Comparison of ENCODE assay signal across 8 mouse cellular contexts in the genomic region with DNA sequence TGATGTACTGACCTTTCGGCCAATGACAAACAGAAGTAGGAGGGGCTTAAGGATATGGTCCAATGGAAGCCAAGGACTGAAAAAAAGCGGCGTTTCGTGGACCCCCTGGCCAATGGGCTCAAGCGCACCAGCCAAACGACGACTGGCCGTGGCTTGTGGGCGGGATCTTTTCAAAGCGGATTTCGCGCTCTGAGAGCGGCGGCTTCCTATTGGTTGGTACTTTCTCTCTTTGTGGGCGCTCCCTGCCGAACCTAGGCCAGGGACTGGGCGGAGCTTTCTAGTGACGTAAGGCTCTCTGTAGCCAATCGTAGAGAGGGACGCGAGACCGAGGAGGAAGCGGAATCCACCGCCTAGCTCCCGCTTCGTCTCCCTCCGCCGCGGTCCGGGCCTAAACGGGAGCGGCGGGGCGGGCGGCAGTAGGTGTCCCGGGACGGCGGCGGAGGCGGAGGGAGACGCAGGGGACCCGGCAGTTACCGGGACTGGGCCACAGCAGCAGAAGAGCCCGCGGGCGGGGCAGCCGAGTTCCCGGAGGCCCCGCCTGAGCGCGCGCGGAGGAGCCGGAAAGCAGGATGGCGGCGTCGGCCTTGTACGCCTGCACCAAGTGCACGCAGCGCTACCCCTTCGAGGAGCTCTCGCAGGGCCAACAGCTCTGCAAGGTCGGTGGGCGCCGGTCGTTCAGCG. TPM values are rescaled to one million over a fixed set of nuclear protein-coding genes. Genes with fewer than 3 reads are reported as not detected.
DNase-seq lines count a peak whose midpoint lies in the region; ATAC-seq lines count a peak whose summit lies in the region.

Gene Fam76b (plus strand): TSS at position 311 of the 681 bp plus-strand sequence.

- peak within 1 kb of the TSS; percentile 92 for H3K9ac ChIP-seq in kidney, embryonic 15.5 days

- H3K4me1 ChIP-seq in heart, embryonic 10.5 days, result peaks cover 17% of the 10 kb centered on the region
- peaks cover 22% of the 10 kb centered on the region for H3K4me1 ChIP-seq in kidney, embryonic 15.5 days

- H3K27ac ChIP-seq in heart, embryonic 10.5 days, result peak within 1 kb of the TSS; percentile 99
- peak within 1 kb of the TSS; percentile 99 for H3K27ac ChIP-seq in kidney, embryonic 15.5 days

- H3K4me2 ChIP-seq in kidney, embryonic 15.5 days, result peak within 1 kb of the TSS; percentile 70

- H3K27me3 ChIP-seq in heart, embryonic 10.5 days (ENCODE audit: insufficient read depth, poor library complexity, severe bottlenecking), result no peaks in the 10 kb centered on the region
- H3K27me3 ChIP-seq in kidney, embryonic 15.5 days, result no peaks in the 10 kb centered on the region

- H3K9me3 ChIP-seq in heart, embryonic 10.5 days, result no peaks in the 10 kb centered on the region
- H3K9me3 ChIP-seq in kidney, embryonic 15.5 days (replicated peaks), result no peaks in the 10 kb centered on the region

- peak; percentile 98 to 99 for DNase-seq in B cell, adult 2 months
- DNase-seq in brain, adult 2 months (ENCODE audit: low read depth, low spot score), result peak; percentile 100
- DNase-seq in heart, embryonic 10.5 days (ENCODE audit: low spot score), result peak; percentile 100
- DNase-seq in liver, result peak; percentile 98
- peak; percentile 98 to 99 for DNase-seq in spleen, postnatal 4 days (ENCODE audit: low spot score in 2 of 2)

- under 1% methylated on average over 65 of the region's 67 CpGs for WGBS in heart, embryonic 10.5 days
- WGBS in kidney, embryonic 15.5 days, result under 1% methylated on average over 67 of the region's 67 CpGs

- H3K4me3 ChIP-seq in heart, embryonic 10.5 days, result peak within 1 kb of the TSS; percentile 96
- H3K4me3 ChIP-seq in kidney, embryonic 15.5 days (replicated peaks), result peak within 1 kb of the TSS; percentile 72

- peaks cover 26% of the 10 kb centered on the region for H3K36me3 ChIP-seq in heart, embryonic 10.5 days
- H3K36me3 ChIP-seq in kidney, embryonic 15.5 days, result peaks cover 30% of the 10 kb centered on the region

- ATAC-seq in erythroblast, adult 5-6 weeks (replicated peaks; ENCODE audit: low FRiP score, poor library complexity, severe bottlenecking), result peak; percentile 84
- ATAC-seq in kidney, embryonic 15.5 days (replicated peaks; ENCODE audit: low FRiP score), result peak; percentile 94
- peak; percentile 92 for ATAC-seq in monocyte, adult 5-6 weeks (replicated peaks; ENCODE audit: insufficient number of reproducible peaks, low FRiP score, low TSS enrichment, poor library complexity, severe bottlenecking)

RNA-seq across cellular contexts. Expression of gene Fam76b, which starts in this region (rescaled TPM):
- 37.3 and 38.9 TPM in 2 replicates for total RNA-seq in erythroblast, adult 5-6 weeks (2015; ENCODE audit: low replicate concordance)
- total RNA-seq in erythroblast, adult 5-6 weeks (2017; ENCODE audit: low replicate concordance), result 40.7 and 50.6 TPM in 2 replicates
- polyA plus RNA-seq in heart, embryonic 10.5 days (2016; fragmentation: Nextera tagmentation; extraction: Ambion mirVana), result 14.2 and 18.9 TPM in 2 replicates
- polyA plus RNA-seq in kidney, embryonic 15.5 days (2015; fragmentation: Nextera tagmentation; extraction: Ambion mirVana), result 23.7 and 25.4 TPM in 2 replicates
- 107 to 123 TPM (median 121 TPM) in 3 replicates for total RNA-seq in monocyte, adult 5-6 weeks (2017)

Comparison
In these comparisons a context has a peak if more than half of its experiments do, and no peak if none do; other contexts are left out.
1. Peak in every context shown above with its lines: DNase-seq, ATAC-seq, H3K4me3 ChIP-seq and H3K27ac ChIP-seq.